In the genomic region with DNA sequence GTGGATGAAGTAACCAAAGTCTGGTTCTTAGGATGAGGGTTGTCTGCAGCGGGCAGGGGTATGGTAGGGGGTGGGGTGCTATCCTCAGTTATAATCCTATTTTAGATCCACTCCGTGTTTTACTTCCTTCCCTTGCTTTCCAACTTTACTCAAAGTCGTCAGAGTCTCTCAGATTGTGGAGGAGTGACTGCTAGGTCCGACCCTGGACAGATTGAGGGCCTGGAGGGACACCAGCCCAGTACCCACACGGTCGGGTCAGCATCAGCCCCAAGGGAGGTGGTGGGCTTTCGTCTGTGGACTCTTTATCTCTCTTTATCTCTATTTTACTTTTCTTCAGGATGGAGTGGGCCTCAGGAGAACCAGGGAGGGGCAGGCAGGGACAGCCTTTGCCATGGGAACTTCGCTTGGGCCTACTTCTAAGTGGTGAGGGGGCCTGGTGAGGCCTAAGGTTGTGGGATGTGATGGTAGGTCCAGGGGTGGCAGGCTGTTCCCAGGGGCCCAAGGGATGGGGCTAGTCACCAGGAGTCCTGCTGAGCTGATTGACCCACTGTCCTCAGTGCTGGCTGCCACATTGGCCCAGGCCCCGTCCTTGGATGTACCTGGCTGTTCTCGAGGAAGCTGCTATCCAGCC, we compare ENCODE assay signal across 7 mouse cellular contexts. TPM values are rescaled to one million over a fixed set of nuclear protein-coding genes. Genes with fewer than 3 reads are reported as not detected.
DNase-seq lines count a peak whose midpoint lies in the region; ATAC-seq lines count a peak whose summit lies in the region.

Lamb2 (plus strand) TSS at position 16 of the 631 bp plus-strand sequence.

- H3K4me2 ChIP-seq in hindbrain, embryonic 16.5 days (ENCODE audit: low read length), result peak within 1 kb of the TSS; percentile 62
- peak within 1 kb of the TSS; percentile 72 for H3K4me2 ChIP-seq in limb, embryonic 11.5 days (ENCODE audit: low read depth, severe bottlenecking)
- H3K4me2 ChIP-seq in midbrain, embryonic 16.5 days (ENCODE audit: low read length), result peak within 1 kb of the TSS; percentile 68

- ATAC-seq in hindbrain, embryonic 16.5 days, result peak; percentile 60; the same call in 1 of the 2 replicates
- ATAC-seq in limb, embryonic 11.5 days (ENCODE audit: insufficient number of reproducible peaks, low FRiP score, low TSS enrichment, low read depth), result no peak
- peak; percentile 62; the same call in 1 of the 2 replicates for ATAC-seq in midbrain, embryonic 16.5 days

- no peaks in the 10 kb centered on the region for H3K9me3 ChIP-seq in hindbrain, embryonic 16.5 days (ENCODE audit: control insufficient read depth, low read length)
- no peaks in the 10 kb centered on the region for H3K9me3 ChIP-seq in limb, embryonic 11.5 days (ENCODE audit: control insufficient read depth, low read length)
- H3K9me3 ChIP-seq in midbrain, embryonic 16.5 days (replicated peaks; ENCODE audit: control insufficient read depth, low read length, poor library complexity, severe bottlenecking), result no peaks in the 10 kb centered on the region

- 9% methylated on average over 10 of the region's 10 CpGs for WGBS in hindbrain, embryonic 16.5 days
- WGBS in limb, embryonic 11.5 days, result 14% methylated on average over 10 of the region's 10 CpGs
- 9% methylated on average over 10 of the region's 10 CpGs for whole genome bisulfite sequencing in midbrain, embryonic 16.5 days

- DNase-seq in MN1 (ENCODE audit: low spot score), result peak; percentile 81
- no peak for DNase-seq in adrenal gland, postnatal 4 days (ENCODE audit: low spot score in 2 of 2)
- no peak for DNase-seq in gastrocnemius, postnatal 10 days
- peak; percentile 46 for DNase-seq in limb, embryonic 11.5 days (ENCODE audit: low spot score)
- no peak for DNase-seq in spleen, postnatal 36 days (ENCODE audit: low spot score in 2 of 2)

- peak within 1 kb of the TSS; percentile 51; the same call in 1 of the 2 replicates for H3K27ac ChIP-seq in hindbrain, embryonic 16.5 days (ENCODE audit: low read depth, low read length)
- H3K27ac ChIP-seq in limb, embryonic 11.5 days (replicated peaks; ENCODE audit: low read depth, low read length), result peak within 1 kb of the TSS; percentile 67
- 0 out of 2 replicates have a peak within 1 kb of the TSS, but pooled peaks have one; percentile 5 for H3K27ac ChIP-seq in midbrain, embryonic 16.5 days (ENCODE audit: low read length)

- peaks cover 16% of the 10 kb centered on the region for H3K4me1 ChIP-seq in hindbrain, embryonic 16.5 days (ENCODE audit: control insufficient read depth, insufficient read depth, low read depth, low read length)
- peaks cover 7% of the 10 kb centered on the region for H3K4me1 ChIP-seq in limb, embryonic 11.5 days (ENCODE audit: control insufficient read depth, insufficient read depth, low read length)
- peaks cover 13% of the 10 kb centered on the region for H3K4me1 ChIP-seq in midbrain, embryonic 16.5 days (ENCODE audit: control insufficient read depth, insufficient read depth, low read length)

- H3K27me3 ChIP-seq in hindbrain, embryonic 16.5 days (replicated peaks; ENCODE audit: control insufficient read depth, insufficient read depth, low read length), result no peaks in the 10 kb centered on the region
- no peaks in the 10 kb centered on the region for H3K27me3 ChIP-seq in limb, embryonic 11.5 days (ENCODE audit: control insufficient read depth, insufficient read depth, low read length)
- no peaks in the 10 kb centered on the region for H3K27me3 ChIP-seq in midbrain, embryonic 16.5 days (ENCODE audit: control insufficient read depth, insufficient read depth, low read depth, low read length)

- no peaks in the 10 kb centered on the region for H3K36me3 ChIP-seq in hindbrain, embryonic 16.5 days (ENCODE audit: control insufficient read depth, insufficient read depth, low read length)
- H3K36me3 ChIP-seq in limb, embryonic 11.5 days (ENCODE audit: control insufficient read depth, insufficient read depth, low read length), result peaks cover 8% of the 10 kb centered on the region; the same call in 1 of the 2 replicates
- H3K36me3 ChIP-seq in midbrain, embryonic 16.5 days (ENCODE audit: control insufficient read depth, insufficient read depth, low read length), result no peaks in the 10 kb centered on the region

- H3K4me3 ChIP-seq in hindbrain, embryonic 16.5 days (ENCODE audit: low read length), result peak within 1 kb of the TSS; percentile 44
- peak within 1 kb of the TSS; percentile 32 for H3K4me3 ChIP-seq in limb, embryonic 11.5 days (ENCODE audit: low read depth, low read length)
- H3K4me3 ChIP-seq in midbrain, embryonic 16.5 days (ENCODE audit: low read depth, low read length), result peak within 1 kb of the TSS; percentile 39

- peak within 1 kb of the TSS; percentile 60 for H3K9ac ChIP-seq in hindbrain, embryonic 16.5 days (ENCODE audit: low read depth, low read length)
- peak within 1 kb of the TSS; percentile 41 for H3K9ac ChIP-seq in limb, embryonic 11.5 days (ENCODE audit: low read length)
- H3K9ac ChIP-seq in midbrain, embryonic 16.5 days (ENCODE audit: low read depth, low read length), result peak within 1 kb of the TSS; percentile 48

RNA-seq across cellular contexts. Expression of gene Lamb2, which starts in this region (rescaled TPM):
- 100 to 1,000 TPM; 136 to 153 TPM for total RNA-seq in adrenal gland, postnatal 4 days (2021)
- total RNA-seq in gastrocnemius, postnatal 10 days (2021), result 100 to 1,000 TPM; 156 to 169 TPM
- 17.1 and 26.5 TPM in 2 replicates for polyA plus RNA-seq in hindbrain, embryonic 16.5 days (2015; fragmentation: Nextera tagmentation; extraction: Ambion mirVana)
- 18.0 and 18.9 TPM in 2 replicates for polyA plus RNA-seq in limb, embryonic 11.5 days (2014; fragmentation: Nextera tagmentation; extraction: Ambion mirVana)
- 18.6 and 19.3 TPM in 2 replicates for polyA plus RNA-seq in midbrain, embryonic 16.5 days (2015; fragmentation: Nextera tagmentation; extraction: Ambion mirVana)

Comparison
In these comparisons a context has a peak if more than half of its experiments do, and no peak if none do; other contexts are left out.
1. DNase-seq: peak in MN1 (single experiment) and limb, embryonic 11.5 days (single experiment); none in adrenal gland, postnatal 4 days (0 of 2), gastrocnemius, postnatal 10 days (single experiment) and spleen, postnatal 36 days (0 of 2).
2. H3K27ac ChIP-seq: peak in every context shown above with its lines; median percentile 67 in limb, embryonic 11.5 days; 51 in hindbrain, embryonic 16.5 days; 5 in midbrain, embryonic 16.5 days.
3. Peak in every context shown above with its lines, with median percentiles within 50 percentile points of each other: H3K4me2 ChIP-seq, H3K4me3 ChIP-seq and H3K9ac ChIP-seq.